Comparison of ENCODE assay signal across 35 mouse cellular contexts in the genomic region with DNA sequence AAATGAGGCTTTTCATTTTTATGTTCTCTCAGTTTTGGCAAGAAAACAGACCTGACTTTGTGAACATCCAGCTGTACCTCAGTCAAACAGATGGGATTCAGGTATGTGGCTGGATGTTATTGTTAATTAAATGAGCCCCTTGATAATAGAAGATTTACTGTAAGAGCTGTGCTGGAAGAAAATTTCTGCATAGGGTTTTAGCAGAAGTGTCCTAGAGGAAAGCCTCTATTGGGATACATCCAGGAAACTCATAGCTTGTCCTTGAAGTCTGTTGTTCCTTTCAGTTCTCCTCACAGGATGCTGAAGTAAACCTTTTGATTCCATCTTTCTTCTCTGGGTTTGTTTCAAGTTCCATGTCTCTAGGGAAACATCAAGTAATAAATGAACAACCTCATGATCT.
"Had no signal": no experiment of that assay in that cellular context is flagged by ENCODE, and none has a peak within 500 bp of the region (broad histone marks: within the 10 kb centered on the region; RNA-seq: fewer than 3 reads in every experiment).

No protein-coding gene starts in this region.

- H3K9ac ChIP-seq: heart, embryonic 12.5 days; heart, embryonic 13.5 days; heart, embryonic 15.5 days; hindbrain, embryonic 12.5 days; hindbrain, embryonic 13.5 days; hindbrain, embryonic 14.5 days; hindbrain, embryonic 15.5 days; intestine, embryonic 15.5 days; kidney, embryonic 15.5 days had no signal

- H3K4me3 ChIP-seq: heart, embryonic 10.5 days; heart, embryonic 12.5 days; heart, embryonic 13.5 days; heart, embryonic 15.5 days; hindbrain, embryonic 10.5 days; hindbrain, embryonic 12.5 days; hindbrain, embryonic 13.5 days; hindbrain, embryonic 15.5 days; intestine, embryonic 15.5 days; kidney, embryonic 15.5 days; layer of hippocampus, adult 2 months had no signal

- H3K4me1 ChIP-seq: heart, embryonic 10.5 days; heart, embryonic 12.5 days; heart, embryonic 13.5 days; heart, embryonic 15.5 days; hindbrain, embryonic 10.5 days; hindbrain, embryonic 12.5 days; hindbrain, embryonic 13.5 days; hindbrain, embryonic 15.5 days; intestine, embryonic 15.5 days; kidney, embryonic 15.5 days had no signal

- H3K36me3 ChIP-seq: heart, embryonic 10.5 days; heart, embryonic 12.5 days; heart, embryonic 13.5 days; heart, embryonic 15.5 days; hindbrain, embryonic 10.5 days; hindbrain, embryonic 12.5 days; hindbrain, embryonic 13.5 days; hindbrain, embryonic 15.5 days; intestine, embryonic 15.5 days; kidney, embryonic 15.5 days had no signal

- H3K9me3 ChIP-seq: heart, embryonic 10.5 days; heart, embryonic 12.5 days; heart, embryonic 13.5 days; heart, embryonic 15.5 days; hindbrain, embryonic 10.5 days; hindbrain, embryonic 12.5 days; hindbrain, embryonic 13.5 days; hindbrain, embryonic 15.5 days; intestine, embryonic 15.5 days; kidney, embryonic 15.5 days had no signal

- DNase-seq: heart, postnatal 10 days; heart, postnatal 14 days; heart, postnatal 36 days; heart, postnatal 4 days; kidney, adult 11 months; kidney, adult 18-20 months; kidney, adult 2 months; kidney, adult 8-10 months; kidney, adult 9 months; kidney, postnatal 10 days; kidney, postnatal 14 days; kidney, postnatal 25 days; kidney, postnatal 36 days; kidney, postnatal 4 days; layer of hippocampus, adult 9-11 months; layer of hippocampus, postnatal 36 days had no signal

- H3K27ac ChIP-seq: heart, embryonic 10.5 days; heart, embryonic 13.5 days; heart, embryonic 15.5 days; hindbrain, embryonic 10.5 days; hindbrain, embryonic 12.5 days; hindbrain, embryonic 13.5 days; hindbrain, embryonic 14.5 days; hindbrain, embryonic 15.5 days; hindbrain, postnatal 0 days; intestine, embryonic 15.5 days; kidney, embryonic 15.5 days; kidney, postnatal 0 days; layer of hippocampus, adult 2 months had no signal

- ATAC-seq: hindbrain, embryonic 16.5 days; hindbrain, postnatal 0 days; inflammation-experienced regulatory T-cells, adult 6 months; intestine, embryonic 15.5 days; intestine, embryonic 16.5 days; intestine, postnatal 0 days had no signal

- H3K4me2 ChIP-seq: heart, embryonic 11.5 days; heart, embryonic 12.5 days; heart, embryonic 13.5 days; heart, embryonic 15.5 days; hindbrain, embryonic 12.5 days; hindbrain, embryonic 13.5 days; hindbrain, embryonic 14.5 days; hindbrain, embryonic 15.5 days; intestine, embryonic 15.5 days; kidney, embryonic 15.5 days had no signal

- H3K27me3 ChIP-seq: heart, embryonic 12.5 days; heart, embryonic 13.5 days; heart, embryonic 15.5 days; hindbrain, embryonic 12.5 days; hindbrain, embryonic 13.5 days; hindbrain, embryonic 15.5 days; intestine, embryonic 15.5 days; kidney, embryonic 15.5 days had no signal
